Mouse (Mus musculus) liver, embryonic 14.5 days (tissue): ENCODE results near the gene Cnih4. TPM values are rescaled to one million over a fixed set of nuclear protein-coding genes. Genes with fewer than 3 reads are reported as not detected.

ENCODE experiments used
- ATAC-seq: fragments of 200-750 bp; cut with Nextera tagmentation; 2 replicates; pipeline ENCODE4 v1.8.0; 2017; ENCODE audit warnings: moderate number of reproducible peaks, mild to moderate bottlenecking, moderate library complexity; ENCODE audit not compliant: insufficient read depth
- DNase-seq, 3 experiments: peaks; one replicate each; pipeline ENCODE4 v3.0.0-alpha.2; 2012 to 2013; ENCODE audit warnings: low read depth in 3 of 3, low spot score in 3 of 3
- H3K27ac ChIP-seq: fragments of 300-500 bp; sonication (generic); 2 replicates; pipeline ENCODE4 v1.5.1; 2014; ENCODE audit warnings: moderate library complexity, mild to moderate bottlenecking, control low read depth, inconsistent platforms
- H3K27me3 ChIP-seq: fragments of 300-500 bp; sonication (generic); 2 replicates; pipeline ENCODE4 v1.6.1; 2014; ENCODE audit warnings: mild to moderate bottlenecking, low read length, moderate library complexity; ENCODE audit not compliant: control insufficient read depth, insufficient read depth
- H3K36me3 ChIP-seq: fragments of 300-500 bp; sonication (generic); replicated peaks from 2 replicates; pipeline ENCODE4 v1.6.1; 2014; ENCODE audit warnings: low read depth; ENCODE audit not compliant: control insufficient read depth, insufficient read depth
- H3K4me1 ChIP-seq, 2 experiments: fragments of 200-500 bp in 1 of 2; fragments of 300-500 bp in 1 of 2; sonication (generic) in 1 of 2; replicated peaks; 2 replicates each; pipeline ENCODE4 v1.6.1; 2012 to 2014; ENCODE audit warnings: antibody characterized with exemption in 1 of 2, inconsistent platforms in 1 of 2, low read length in 1 of 2; ENCODE audit not compliant: control insufficient read depth in 2 of 2, insufficient read depth in 2 of 2
- H3K4me2 ChIP-seq: fragments of 300-500 bp; sonication (generic); 2 replicates; pipeline ENCODE4 v1.6.1; 2014; ENCODE audit warnings: low read depth, mild to moderate bottlenecking, control low read depth, moderate library complexity
- H3K4me3 ChIP-seq, 2 experiments: fragments of 200-500 bp in 1 of 2; fragments of 300-500 bp in 1 of 2; sonication (generic) in 1 of 2; 2 replicates each; pipeline ENCODE4 v1.5.1; 2012 to 2014; ENCODE audit warnings: low read depth in 2 of 2, low read length in 2 of 2, mild to moderate bottlenecking in 2 of 2, control low read depth in 1 of 2, inconsistent platforms in 1 of 2, moderate library complexity in 1 of 2; ENCODE audit not compliant: insufficient read depth in 1 of 2
- H3K9ac ChIP-seq: fragments of 300-500 bp; sonication (generic); replicated peaks from 2 replicates; pipeline ENCODE4 v1.6.1; 2014; ENCODE audit warnings: mild to moderate bottlenecking, control low read depth, moderate library complexity
- H3K9me3 ChIP-seq: fragments of 300-500 bp; sonication (generic); 2 replicates; pipeline ENCODE4 v1.6.1; 2016; ENCODE audit warnings: low read length, mixed read lengths; ENCODE audit not compliant: control insufficient read depth
- CTCF ChIP-seq: IDR thresholded peaks from 2 replicates; pipeline ENCODE4 v1.5.1; 2016; ENCODE audit warnings: antibody characterized with exemption, low read depth, control low read depth
- EP300 ChIP-seq: IDR thresholded peaks from 2 replicates; pipeline ENCODE4 v1.6.1; 2016; ENCODE audit warnings: antibody characterized with exemption, low read depth
- WGBS: fragments of 180-500 bp; shearing (Covaris S2); extraction: QIAGEN DNeasy Blood & Tissue Kit; methylation state at CpG from one replicate; pipeline ENCODE4 v1.1.7; 2014; ENCODE audit not compliant: insufficient replicate concordance; 5-methylcytosine and 5-hydroxymethylcytosine counted together
- polyA plus RNA-seq, 2 experiments: library from polyadenylated mRNA; depleted of rRNA in 1 of 2; stranded (reverse) in 1 of 2; unstranded in 1 of 2; fragments of >200 nt; fragmentation: Nextera tagmentation in 1 of 2; extraction: Ambion mirVana in 1 of 2; gene quantifications; 2 replicates each; pipeline versions ENCODE4 v1.2.1 to v1.2.3; 2012 to 2014

Gene Cnih4
- polyA plus RNA-seq, 2 experiments, result 10.0 to 53.3 TPM

- Histone ChIP-seq H3K4me1 (no peaks in the 10 kb centered on the region), H3K4me3 (no peak overlapping the region), H3K27ac (no peak overlapping the region), H3K9me3 (no peaks in the 10 kb centered on the region), H3K27me3 (no peaks in the 10 kb centered on the region), H3K9ac (no peak overlapping the region), H3K36me3 (peaks cover 58% of the 10 kb centered on the region), H3K4me2 (no peak overlapping the region)
- ATAC-seq, result no peak
- no peak for DNase-seq
- no peak for TF ChIP-seq CTCF
- WGBS, result 83% methylated on average over 6 of the region's 6 CpGs
Observed at GRCm38 (mm10) chr1:181131915-181132314, 12.6 kb upstream of the Cnih4 start.

- H3K4me1 ChIP-seq, result peaks cover 0 to 7% of the 10 kb centered on the region in 2 experiments; a peak in 3 of 4 replicates
- peaks cover 57% of the 10 kb centered on the region for H3K36me3 ChIP-seq
- WGBS, result 78% methylated on average over 7 of the region's 7 CpGs
- DNase-seq, result no peak
- H3K27me3 ChIP-seq, result no peaks in the 10 kb centered on the region
- H3K9ac ChIP-seq, result no peak overlapping the region
- no peak for ATAC-seq
- H3K4me3 ChIP-seq, result no peak overlapping the region
- no peak overlapping the region for H3K4me2 ChIP-seq
- TF ChIP-seq CTCF, result no peak
- TF ChIP-seq EP300, result no peak
- no peak overlapping the region for H3K27ac ChIP-seq
- no peaks in the 10 kb centered on the region for H3K9me3 ChIP-seq
Observed at GRCm38 (mm10) chr1:181138730-181139129, 5.8 kb upstream of the Cnih4 start.

GRCm38 (mm10) chr1:181143609-181143949 is 914 bp upstream of the Cnih4 start:
- ATAC-seq (peak; percentile 38), DNase-seq (no peak)
- WGBS, result 0% methylated on average over 12 of the region's 12 CpGs
- peak overlapping the region; percentile 74 for H3K4me2 ChIP-seq
- no peaks in the 10 kb centered on the region for H3K9me3 ChIP-seq
- TF ChIP-seq CTCF, result no peak
- TF ChIP-seq EP300, result no peak
- H3K4me1 ChIP-seq, result peaks cover 14 to 30% of the 10 kb centered on the region in 2 experiments
- no peaks in the 10 kb centered on the region for H3K27me3 ChIP-seq
- peak overlapping the region; percentile 83 to 99 for H3K4me3 ChIP-seq
- H3K9ac ChIP-seq, result peak overlapping the region; percentile 89
- peaks cover 25% of the 10 kb centered on the region for H3K36me3 ChIP-seq
- peak overlapping the region; percentile 93 for H3K27ac ChIP-seq

DNA sequence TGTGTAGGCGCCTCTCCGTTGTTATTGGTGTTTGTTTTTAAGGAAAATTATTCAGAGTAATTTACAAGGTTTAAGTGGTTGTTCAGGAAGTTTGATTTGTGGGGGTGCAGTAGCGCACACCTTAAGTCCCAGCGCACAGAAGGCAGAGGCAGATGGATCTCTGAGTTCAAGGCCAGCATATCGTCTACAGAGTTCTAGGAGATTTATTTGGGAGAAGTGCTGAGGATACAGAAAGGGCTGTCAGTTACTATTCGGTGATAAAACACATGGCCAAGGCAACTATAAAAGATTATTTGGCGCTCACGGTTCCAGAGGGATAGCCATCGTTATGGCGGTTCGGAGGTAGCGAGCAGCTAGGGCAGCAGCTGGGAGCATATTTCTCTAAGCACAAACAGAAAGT is 473 bp downstream of the Cnih4 start:
- Histone ChIP-seq H3K9me3 (no peaks in the 10 kb centered on the region), H3K27me3 (no peaks in the 10 kb centered on the region), H3K27ac (peak overlapping the region; percentile 93), H3K36me3 (peaks cover 15% of the 10 kb centered on the region), H3K4me1 (peaks cover 22 to 40% of the 10 kb centered on the region in 2 experiments), H3K9ac (peak overlapping the region; percentile 89), H3K4me2 (peak overlapping the region; percentile 87), H3K4me3 (peak overlapping the region; percentile 83 to 99)
- WGBS, result 6% methylated on average over 12 of the region's 12 CpGs
- peak in 1 of 3 experiments; percentile 28 for DNase-seq
- no peak for ATAC-seq
- TF ChIP-seq CTCF (no peak), EP300 (no peak)

DNA sequence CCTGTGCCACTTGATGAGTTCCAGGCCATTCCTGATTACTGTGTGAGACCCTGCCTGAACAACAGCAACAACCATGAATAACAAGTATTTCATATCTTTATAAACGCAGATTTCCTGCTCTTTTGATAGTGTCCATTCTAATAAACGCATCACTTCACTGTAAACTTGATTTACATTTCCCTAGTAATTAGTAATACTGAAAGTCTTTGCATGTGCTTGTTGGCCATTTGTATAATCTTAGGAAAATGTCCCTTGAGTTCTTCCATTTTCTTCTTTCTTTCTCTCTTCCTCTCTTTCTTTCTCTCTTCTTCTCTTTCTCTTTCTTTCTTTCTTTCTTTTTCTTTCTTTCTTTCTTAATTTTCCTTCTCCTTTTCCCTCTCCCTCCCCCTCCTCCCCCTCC is 1.7 kb downstream of the Cnih4 start:
- Histone ChIP-seq H3K4me3 (peak overlapping the region; percentile 41 to 83), H3K4me1 (peaks cover 22 to 42% of the 10 kb centered on the region in 2 experiments), H3K9me3 (no peaks in the 10 kb centered on the region), H3K9ac (peak overlapping the region; percentile 59), H3K27me3 (no peaks in the 10 kb centered on the region), H3K4me2 (peak overlapping the region; percentile 87), H3K36me3 (peaks cover 3% of the 10 kb centered on the region), H3K27ac (0 out of 2 replicates have a peak overlapping the region, but pooled peaks have one; percentile 7)
- DNase-seq (no peak), ATAC-seq (no peak)
- TF ChIP-seq EP300 (no peak), CTCF (no peak)
- WGBS, result 56% methylated on average over 2 of the region's 2 CpGs
